Mouse (Mus musculus) right cerebral cortex, adult 2 months (tissue): ENCODE measurements around the gene Tex52.
"Not testable (repeated sequence)": the region's sequence is repeated elsewhere in the genome, so short reads cannot be mapped to it uniquely, and the experiment has no call there.

ENCODE experiments used
- DNase-seq, 2 experiments: peaks; one replicate each; pipeline ENCODE4 v3.0.0; 2021 to 2022; ENCODE audit warnings: low spot score in 2 of 2

The Tex52 gene

GRCm38 (mm10) chr6:128380594-128381167, 5.4 kb downstream of the Tex52 start:
- DNase-seq: not testable (repeated sequence)

GRCm38 (mm10) chr6:128381254-128381653, 6.0 kb downstream of the Tex52 start:
- DNase-seq: no peak

GRCm38 (mm10) chr6:128383752-128384151, 8.5 kb downstream of the Tex52 start:
- no peak for DNase-seq

GRCm38 (mm10) chr6:128385026-128385425, 9.8 kb downstream of the Tex52 start:
- DNase-seq: no peak

DNA sequence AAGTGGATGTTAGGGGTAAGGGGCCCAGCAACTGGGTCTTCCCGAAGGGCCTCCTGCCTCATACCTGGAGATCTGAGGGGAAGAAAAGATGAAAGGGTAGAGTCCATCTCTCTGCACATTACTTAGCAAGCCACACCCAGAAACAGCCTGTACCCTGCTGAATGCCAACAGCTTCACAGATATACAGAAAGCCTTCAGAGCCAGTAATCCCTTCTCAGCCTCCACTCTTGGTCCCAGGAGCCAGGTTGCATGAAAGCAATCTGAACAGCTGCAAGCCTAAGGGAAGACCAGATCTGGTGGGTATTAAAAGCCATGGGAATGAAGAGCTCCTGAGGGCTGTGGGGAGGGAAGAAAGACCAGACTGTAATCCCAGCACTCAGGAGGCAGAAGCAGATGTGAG, 13.9 kb downstream of the Tex52 start:
- DNase-seq: no peak

DNA sequence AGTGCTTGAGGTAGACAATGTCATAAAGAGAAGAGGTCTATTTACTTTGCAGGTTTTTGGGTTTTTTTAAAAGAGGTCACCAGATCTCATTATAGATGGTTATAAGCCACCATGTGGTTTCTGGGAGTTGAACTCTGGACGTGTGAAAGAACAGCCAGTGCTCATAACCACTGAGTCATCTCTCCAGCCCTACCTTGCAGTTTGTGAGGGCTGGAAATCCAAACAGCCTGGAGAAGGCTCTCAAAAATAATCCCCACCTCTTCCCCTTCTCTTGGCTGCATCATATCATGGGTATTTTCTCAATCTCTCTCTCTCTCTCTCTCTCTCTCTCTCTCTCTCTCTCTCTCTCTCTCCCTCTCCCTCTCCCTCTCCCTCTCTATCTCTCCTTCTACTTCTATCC, 15.4 kb downstream of the Tex52 start:
- DNase-seq: no peak

DNA sequence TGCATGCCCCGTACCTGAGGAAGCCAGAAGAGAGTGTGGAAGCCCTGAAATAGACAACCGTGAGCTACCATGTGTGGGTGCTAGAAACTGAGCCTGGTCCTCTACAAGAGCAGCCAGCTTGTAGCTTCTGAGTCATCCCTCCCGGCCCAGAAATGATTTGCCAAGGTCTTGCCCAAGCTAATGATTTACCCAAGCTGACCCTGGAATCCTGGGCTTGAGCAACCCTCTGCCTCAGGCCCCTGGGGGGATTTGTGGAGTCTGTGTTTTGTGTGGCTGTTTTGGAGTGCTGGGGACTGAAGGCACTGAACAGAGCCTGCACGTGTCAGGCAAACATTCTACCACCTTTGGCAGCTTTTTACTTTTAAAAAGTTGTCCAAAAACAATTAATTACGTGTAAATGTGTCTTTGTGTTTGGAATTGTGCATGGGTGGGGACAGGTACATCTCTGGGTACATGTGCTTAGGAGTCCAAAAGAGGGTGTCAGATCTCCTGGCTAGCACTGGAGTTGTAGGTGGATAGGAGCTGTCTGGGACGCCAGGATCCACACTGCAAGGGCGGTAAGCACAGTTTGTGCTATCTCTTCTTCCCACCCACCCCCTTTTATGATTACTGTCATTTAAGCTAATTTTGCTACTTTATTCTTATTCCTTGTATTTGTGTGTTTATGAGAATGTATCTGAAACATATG, 22.5 kb downstream of the Tex52 start:
- no peak for DNase-seq

- DNase-seq: no peak
Observed at GRCm38 (mm10) chr6:128398996-128399395, 23.7 kb downstream of the Tex52 start, which contains the start of gene Nrip2. Gene Nrip2, plus strand, starts transcription at chr6:128399296.

DNA sequence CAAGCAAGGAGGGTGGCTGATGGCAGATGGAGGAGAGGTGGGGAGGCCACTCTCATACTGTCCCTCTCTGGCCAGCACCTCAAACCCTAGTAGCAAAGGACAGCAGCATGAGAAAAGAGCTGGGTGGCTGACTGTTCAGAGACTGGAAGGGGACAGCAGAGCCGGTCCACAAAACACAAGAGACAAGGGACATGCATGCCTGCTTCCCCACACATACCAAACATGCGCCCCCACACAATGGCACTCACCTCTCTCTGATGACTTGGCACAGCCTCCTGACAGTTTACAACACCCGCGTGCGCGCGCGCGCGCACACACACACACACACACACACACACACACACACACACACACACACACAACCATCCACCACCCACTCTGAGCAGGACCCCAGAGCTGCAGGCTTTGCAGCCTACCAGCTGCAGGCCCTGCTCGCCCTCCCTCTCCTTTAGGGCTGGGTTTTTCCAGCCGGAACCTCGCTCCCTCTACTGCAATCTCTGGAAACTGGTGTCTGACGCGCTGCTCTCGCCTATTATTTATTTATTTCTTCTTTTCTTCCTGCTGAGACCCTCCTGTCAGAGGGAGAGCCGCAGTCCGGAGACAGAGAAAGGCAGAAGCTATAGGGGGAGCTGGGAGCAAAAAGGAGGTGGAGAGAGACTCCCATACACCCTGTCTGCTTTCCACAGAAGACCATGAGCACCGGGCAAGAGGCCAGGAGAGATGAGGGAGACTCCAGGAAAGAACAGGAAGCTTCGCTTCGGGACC, 24.3 kb downstream of the Tex52 start:
- peak; percentile 39 to 41 for DNase-seq

DNA sequence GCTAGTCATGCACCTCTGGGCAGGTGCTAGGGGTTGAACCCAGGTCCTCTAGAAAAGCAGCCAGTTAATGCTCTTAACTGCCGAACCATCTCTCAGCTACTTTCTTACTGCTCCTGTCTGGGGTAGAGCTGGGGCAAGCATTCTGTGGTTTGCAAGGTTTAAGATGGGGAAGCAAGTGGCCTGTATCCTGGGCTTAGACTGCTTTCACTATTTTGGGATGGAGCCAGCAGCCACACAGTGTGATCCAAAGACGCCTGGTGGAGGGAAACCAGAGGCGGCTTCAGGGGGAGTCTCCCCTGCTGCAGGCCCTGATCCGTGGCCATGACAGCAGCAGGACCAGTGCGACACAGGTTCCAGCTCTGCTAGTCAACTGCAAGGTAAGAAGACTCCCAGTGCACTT, 29.5 kb downstream of the Tex52 start:
- DNase-seq: no peak

DNA sequence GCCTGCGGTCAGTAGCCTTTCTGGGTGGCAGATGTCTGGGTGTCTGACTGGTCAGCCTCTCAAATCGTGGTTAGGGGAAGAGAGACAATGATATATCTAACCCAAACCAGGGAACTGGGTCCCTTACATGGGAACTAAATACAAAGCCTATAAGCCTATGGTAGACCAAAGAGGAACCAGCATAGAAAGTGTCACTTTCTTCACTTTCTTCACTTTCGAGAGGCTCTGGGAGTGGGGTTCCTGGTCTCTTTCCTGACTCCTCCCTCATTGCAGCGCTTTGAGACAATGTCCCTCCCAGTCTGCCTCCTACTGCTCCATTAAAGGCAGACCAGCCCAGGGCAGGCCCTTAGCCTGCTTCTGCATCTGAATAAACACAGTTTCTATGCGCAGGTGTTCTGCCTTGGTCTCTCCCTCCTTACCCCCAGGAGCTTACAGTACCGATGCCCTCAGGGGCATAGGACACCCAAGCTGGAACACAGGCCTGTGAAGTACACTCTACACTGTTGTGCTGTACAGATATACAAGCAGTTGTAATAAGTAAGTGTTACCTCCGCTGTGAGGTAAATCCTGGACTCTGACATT, 33.4 kb downstream of the Tex52 start:
- DNase-seq: no peak

DNA sequence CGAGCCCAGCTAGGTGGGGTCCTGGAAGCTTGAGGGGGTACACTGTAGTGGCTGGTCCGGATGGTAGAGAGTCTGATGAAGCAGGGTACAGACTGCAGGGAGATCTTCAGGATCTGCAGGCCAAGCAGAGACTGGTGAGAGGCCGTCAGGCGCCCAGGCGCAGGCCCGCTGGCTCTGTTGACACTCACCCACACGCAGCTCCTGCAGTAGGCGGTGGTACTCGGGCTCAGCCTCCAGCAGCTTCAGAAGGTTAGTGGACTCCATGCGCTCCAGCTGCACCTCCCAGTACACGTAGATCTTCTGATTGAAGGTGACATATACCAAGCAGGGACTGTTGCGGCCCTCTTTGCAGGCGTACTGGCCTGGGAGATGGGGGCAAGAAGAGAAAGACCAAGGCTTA, 35.0 kb downstream of the Tex52 start:
- peak in 1 of 2 experiments; percentile 32 for DNase-seq

DNA sequence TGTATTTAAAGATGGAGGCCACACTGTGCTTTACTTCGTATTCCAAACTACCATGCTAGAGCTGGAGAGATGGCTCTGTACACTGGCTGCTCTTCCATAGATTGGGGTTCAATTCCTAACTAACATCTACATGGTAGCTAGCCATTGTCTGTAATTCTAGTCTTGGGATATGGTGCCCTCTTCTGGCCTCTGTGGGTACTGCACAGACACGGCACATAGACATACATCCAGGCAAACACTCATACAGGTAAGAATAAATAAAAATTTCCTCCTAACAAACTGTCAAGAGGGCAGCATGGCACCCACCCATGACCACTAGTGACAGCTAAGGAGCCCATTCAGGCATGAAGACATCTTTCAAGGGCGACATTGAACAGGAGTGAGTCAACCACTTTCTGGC, 35.9 kb downstream of the Tex52 start:
- peak; percentile 92 to 93 for DNase-seq

- no peak for DNase-seq
Observed at GRCm38 (mm10) chr6:128416169-128416568, 40.9 kb downstream of the Tex52 start.

DNA sequence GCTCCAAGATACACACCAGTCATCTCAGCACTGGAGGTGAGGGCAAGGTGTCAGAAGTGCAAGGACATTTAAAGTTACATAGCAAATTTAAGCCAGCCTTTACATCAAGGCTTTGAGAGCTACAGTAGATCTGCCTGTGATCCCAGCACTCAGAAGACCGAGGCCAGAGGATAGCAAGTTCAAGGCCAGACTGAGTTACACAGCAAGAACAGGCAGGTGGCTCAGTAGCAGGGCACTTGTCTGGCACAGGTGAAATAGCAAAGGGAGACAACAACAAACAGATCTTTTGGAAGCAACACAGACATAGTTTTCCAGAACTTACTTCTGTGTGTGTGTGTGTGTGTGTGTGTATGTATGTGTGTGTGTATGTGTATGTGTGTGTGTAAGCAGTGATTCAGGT, 42.8 kb downstream of the Tex52 start:
- DNase-seq: no peak

DNA sequence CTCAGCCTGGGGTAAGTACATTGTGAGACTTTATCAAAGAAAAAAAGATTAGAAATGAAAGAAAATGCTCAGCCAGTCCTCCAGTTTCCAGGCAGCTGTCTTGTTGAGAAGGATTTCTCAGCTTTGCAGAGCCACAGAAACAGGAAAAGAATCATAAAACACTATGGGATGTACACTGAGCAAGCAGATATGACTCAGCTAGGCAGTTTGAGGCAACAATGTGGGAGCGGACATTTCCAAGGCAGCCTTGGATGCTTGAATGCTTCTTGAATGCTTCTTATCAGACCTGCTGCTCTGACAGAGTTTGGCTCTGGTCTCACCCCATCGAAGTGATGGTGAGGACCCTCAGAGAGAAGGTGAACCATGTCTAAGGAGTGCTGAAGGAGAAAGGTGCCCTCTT, 45.8 kb downstream of the Tex52 start:
- peak; percentile 51 for DNase-seq

- no peak for DNase-seq
Observed at GRCm38 (mm10) chr6:128421480-128421879, 46.2 kb downstream of the Tex52 start.

GRCm38 (mm10) chr6:128423496-128424268, 48.4 kb downstream of the Tex52 start:
- no peak for DNase-seq

GRCm38 (mm10) chr6:128424269-128425019, 49.2 kb downstream of the Tex52 start, which contains the start of gene Itfg2:
Gene Itfg2, minus strand, starts transcription at chr6:128424931.
- peak; percentile 97 to 98 for DNase-seq

DNA sequence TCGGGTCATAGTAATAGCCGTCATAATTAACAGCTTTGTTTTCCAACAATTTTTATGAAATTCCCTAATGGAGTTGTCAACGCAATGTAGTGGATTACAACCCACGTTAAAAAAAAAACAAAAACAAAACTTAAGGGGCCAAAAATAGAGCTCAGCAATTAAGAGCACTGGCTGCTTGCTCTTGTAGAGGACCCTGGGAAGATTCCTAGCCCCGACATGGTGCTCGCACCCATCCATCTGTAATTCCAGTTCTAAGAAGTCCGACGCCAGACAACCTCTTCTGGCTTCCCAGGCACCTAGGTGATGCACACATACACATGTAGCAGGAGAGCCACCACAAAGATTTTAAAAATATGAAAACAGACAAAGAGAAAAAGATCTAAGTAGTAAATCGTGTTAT, 49.8 kb downstream of the Tex52 start:
- DNase-seq: no peak

- DNase-seq: no peak
Observed at GRCm38 (mm10) chr6:128427571-128427970, 52.3 kb downstream of the Tex52 start.
